Mouse (Mus musculus): ENCODE data around the gene Dnase1l2.
"Not testable (repeated sequence)": the region's sequence is repeated elsewhere in the genome, so short reads cannot be mapped to it uniquely, and the experiment has no call there.

Dnase1l2 gene

DNA sequence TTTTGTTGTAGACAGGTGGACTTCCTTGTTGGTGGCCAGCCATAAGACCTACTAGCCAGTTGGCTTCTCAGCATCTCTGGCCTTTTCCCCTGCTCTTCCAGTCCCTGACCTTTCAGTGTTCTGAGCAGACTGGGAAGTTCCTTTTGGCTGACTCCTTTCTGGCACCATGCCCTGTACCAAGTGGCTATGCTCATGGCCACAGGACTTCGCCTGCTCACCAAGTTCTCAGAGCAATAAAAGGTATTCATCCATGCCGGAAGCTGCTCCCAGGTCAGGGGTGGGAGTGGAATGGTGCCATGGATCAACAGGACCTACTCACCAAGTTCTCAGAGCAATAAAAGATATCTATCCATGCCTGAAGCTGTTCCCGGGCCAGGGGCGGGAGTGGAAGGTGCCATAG lies 29.6 kb upstream of the Dnase1l2 start:
- no peak for DNase-seq (ENCODE audit: low spot score)

DNA sequence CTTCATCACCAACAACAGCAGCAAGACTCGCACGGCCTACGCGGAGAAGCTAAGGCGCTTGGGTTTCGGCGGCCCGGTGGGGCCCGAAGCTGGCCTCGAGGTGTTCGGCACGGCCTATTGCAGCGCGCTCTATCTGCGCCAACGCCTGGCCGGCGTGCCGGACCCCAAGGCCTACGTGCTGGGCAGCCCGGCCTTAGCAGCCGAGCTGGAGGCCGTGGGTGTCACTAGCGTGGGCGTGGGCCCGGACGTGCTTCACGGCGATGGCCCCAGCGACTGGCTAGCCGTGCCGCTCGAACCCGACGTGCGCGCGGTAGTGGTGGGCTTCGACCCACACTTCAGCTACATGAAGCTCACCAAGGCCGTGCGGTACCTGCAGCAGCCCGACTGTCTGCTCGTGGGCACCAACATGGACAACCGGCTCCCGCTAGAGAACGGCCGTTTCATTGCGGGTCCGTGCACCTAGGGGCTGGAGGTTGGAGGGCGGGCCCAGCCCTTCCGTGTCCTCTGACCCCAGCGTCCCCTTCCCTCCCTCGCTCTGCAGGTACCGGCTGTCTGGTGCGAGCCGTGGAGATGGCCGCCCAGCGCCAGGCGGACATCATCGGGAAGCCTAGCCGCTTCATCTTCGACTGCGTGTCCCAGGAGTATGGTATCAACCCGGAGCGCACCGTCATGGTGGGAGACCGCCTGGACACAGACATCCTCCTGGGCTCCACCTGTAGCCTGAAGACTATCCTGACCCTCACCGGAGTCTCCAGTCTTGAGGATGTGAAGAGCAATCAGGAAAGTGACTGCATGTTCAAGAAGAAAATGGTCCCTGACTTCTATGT lies 28.0 kb upstream of the Dnase1l2 start:
- DNase-seq (ENCODE audit: low spot score) = peak; percentile 24

DNA sequence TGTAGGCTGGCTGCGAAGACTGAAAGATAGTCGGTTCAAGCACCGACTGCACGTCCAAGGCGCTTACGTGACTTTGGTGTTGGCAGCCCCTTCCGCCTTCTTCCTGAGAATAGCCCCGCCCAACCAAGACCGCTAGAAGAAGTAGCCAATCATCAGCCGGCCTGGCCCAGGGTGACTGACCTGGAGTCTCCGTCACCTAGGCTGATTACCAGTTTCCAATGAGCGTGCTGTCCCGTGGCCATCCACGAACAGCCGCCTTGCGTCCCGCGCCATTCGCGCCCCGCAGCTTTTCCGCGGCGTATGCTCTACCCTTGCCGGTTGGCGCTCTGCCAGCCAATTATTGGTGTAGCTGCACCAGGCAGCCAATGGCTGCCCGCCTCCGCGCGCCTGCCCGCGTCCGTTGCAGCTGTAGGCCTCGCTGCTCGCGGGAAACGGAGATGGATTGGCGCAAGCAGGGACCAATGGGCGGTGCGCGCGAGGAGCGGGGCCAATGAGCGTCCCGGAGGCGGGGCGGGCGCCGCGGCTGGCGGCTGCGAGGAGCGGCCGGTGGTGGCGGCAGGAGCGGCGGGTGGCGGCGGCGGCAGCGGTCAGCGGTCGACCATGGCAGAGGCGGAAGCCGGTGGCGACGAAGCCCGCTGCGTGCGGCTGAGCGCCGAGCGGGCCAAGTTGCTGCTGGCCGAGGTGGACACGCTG lies 27.2 kb upstream of the Dnase1l2 start, which contains the start of the genes E4f1 and Pgp:
Gene E4f1, minus strand, starts transcription at position 404 of the 693 bp plus-strand sequence.
Gene Pgp, plus strand, starts transcription at position 483 of the 693 bp plus-strand sequence.
- DNase-seq (ENCODE audit: low spot score) = peak; percentile 99

DNA sequence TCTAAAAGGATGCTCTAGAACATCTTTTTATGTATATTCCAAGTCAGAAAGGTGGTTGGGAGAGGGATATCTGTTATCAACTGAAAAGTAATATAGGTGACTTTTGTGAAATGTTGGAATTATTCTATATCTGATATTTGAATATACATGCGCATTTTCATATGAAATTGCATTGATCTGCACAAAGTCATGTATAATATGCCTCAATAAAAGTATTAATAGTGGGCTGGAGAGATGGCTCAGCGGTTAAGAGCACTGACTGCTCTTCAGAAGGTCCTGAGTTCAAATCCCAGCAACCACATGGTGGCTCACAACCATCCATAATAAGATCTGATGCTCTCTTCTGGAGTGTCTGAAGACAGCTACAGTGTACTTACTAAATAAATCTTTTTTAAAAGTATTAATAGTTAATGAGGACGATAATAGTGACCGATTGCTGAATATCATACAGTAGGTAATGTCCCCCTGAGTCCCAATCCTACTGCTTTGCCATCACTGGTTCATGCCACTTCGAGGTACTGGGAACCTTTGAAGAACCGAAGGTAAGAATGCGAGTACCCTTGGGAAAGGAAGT lies 26.5 kb upstream of the Dnase1l2 start:
- DNase-seq (ENCODE audit: low spot score) = no peak

DNA sequence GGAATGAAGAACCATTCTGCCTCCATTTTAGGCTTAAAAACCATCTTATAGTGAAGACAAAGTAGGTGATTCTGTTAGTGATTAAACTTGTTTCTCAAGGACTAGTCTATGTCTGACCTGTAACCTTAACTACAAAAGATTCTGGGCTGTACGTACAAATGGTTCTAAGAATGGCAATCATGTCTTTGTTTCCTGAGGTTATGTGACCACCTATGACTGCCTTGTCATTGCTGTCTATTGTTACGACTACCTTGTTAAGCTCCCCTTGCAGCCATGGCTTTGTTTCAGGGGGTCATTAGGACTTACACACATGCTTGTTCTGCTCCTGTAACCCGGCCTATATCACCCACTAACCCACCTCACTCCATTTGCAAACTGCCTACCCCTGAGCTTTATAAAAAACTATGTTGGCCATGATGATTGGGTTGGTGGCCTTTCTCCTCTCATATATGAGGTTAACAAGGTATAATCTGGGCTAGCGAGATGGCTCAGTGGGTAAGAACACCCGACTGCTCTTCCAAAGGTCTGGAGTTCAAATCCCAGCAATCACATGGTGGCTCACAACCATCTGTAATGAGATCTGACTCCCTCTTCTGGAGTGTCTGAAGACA lies 25.8 kb upstream of the Dnase1l2 start:
- DNase-seq (ENCODE audit: low spot score) = no peak

DNA sequence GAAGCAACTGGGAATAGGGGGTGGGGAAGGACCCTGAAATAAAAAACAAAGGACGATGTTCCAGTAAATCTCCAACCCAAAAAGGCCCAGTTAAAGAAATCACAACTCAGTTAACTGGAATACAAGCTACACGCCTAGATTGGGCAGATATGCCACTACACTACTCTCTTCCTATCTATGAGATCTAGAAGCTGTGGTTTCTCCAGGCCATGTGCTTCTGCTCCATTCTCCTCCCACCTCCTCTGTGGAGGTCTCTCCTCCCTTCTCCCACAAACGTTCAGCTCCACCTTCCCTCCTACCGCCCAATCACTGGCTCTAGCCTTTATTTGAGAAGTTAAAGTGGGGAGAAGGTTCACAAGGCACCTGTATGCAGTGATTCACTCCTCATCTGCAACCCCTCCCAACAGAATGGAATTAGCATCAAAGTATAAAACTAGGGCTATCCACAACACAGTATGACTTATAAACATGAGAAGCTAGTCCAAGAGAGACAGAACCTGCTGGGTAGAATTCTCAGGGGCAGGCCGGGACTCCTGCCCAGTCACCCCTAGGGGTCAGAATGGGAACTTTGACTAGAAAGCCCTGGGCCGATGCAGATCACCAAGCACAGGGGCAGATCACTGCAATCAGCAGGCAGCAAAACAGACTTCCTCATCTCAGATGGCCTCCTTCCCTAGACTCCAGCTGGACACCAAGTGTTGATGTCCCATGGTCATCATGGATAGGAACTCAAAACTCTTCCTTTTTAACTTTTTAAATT lies 20.6 kb upstream of the Dnase1l2 start:
- DNase-seq (ENCODE audit: low spot score) = no peak

DNA sequence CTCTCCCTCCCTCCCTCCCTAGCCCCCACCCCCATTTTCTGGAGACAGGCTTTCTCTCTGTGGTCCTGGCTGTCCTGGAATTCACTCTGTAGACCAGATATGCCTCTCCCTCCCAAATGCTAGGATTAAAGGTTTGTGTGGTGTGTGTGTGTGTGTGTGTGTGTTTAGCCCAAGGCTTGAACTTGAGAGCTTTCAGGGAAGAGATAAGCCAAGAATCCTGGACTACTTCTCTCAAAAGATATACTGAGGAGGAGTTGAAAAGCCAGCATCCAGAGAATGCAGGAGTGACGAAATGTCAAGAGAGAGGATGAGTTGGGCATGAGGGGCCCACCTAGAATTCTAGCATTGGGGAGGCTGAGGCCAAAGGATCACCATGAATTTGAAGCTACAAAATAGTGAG lies 20.0 kb upstream of the Dnase1l2 start:
- no peak for DNase-seq (ENCODE audit: low spot score)

DNA sequence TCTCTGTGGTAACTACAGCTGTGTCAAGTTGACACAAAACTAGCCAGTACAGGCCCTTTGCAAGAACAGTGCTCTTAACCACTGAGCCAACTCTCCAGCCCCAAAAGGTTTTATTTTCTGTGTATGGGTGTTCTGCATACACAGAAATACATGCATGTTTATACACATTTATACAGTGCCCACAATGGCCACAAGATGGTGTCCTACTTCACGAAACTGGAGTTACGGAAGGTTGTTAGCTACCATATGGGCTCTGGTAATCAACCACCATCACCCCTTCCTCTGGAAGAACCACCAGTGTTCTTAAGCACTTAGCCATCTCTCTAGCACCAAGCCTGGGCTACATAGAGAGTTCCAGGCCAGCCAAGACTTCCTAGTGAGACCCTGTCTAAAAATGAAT lies 18.7 kb upstream of the Dnase1l2 start:
- DNase-seq (ENCODE audit: low spot score) = no peak

DNA sequence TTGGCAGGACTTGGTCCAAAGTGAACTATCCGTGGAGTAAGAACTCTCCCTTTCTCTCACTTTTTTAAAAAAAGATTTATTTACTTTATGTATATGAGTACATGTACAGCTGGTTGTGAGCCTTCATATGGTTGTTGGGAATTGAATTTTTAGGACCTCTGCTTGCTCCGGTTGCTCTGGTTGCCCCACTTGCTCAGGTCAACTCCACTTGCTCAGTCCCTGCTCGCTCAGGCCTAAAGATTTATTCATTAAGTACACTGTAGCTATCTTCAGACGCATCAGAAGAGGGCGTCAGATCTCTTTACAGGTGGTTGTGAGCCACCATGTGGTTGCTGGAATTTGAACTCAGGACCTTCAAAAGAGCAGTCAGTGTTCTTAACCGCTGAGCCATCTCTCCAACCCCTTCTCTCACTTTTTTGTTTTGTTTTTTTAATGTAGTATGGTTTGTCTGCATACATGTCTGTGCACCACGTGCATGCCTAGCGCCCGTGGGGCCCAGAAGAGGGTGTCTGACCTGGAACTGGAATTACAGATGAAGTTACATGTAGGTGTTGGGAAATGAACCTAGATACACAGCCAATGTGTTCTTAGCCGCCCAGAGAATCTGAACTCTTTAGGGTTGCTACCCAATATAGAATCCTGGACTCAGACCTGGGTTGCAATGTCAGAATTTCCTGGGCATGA lies 12.8 kb upstream of the Dnase1l2 start:
- not testable (repeated sequence) for DNase-seq (ENCODE audit: low spot score)

DNA sequence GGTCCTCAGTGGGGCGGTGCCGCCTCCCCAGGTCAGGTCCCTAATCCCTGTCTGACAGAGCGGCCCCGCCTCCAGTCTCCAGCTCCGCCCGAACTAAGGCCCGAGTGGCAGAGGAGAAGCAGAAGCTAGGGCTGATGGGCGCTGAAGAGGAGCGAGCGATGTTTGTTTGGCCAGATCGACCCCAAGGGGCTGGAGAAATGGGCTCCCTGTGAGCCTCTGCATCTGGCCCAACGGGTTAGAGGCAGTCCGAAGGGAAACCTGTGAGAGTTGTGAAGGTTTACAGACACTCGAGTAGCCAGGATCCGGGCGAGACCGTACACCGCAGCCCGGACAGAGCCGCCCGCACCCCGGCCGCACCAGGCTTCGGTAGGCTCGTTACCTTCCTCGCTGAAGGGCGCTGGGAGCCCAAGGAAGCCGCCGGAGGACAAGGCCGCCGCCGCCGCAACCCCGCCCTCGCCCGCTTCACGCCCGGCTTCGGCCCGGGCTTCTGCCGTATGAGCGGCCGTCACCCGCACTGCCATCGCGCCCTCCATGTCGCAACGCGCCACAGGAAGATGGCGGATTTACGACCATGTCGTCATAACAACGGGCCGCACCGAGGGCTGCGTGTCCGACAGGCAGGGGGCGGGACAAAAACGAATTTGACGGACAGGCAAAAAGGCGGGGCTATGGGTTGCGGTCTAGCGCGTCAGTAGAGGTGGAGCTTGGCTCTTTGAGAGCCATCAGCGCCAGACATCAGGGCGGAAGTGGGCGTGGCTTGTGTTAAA lies 12.0 kb upstream of the Dnase1l2 start:
- peak; percentile 99 for DNase-seq (ENCODE audit: low spot score)

DNA sequence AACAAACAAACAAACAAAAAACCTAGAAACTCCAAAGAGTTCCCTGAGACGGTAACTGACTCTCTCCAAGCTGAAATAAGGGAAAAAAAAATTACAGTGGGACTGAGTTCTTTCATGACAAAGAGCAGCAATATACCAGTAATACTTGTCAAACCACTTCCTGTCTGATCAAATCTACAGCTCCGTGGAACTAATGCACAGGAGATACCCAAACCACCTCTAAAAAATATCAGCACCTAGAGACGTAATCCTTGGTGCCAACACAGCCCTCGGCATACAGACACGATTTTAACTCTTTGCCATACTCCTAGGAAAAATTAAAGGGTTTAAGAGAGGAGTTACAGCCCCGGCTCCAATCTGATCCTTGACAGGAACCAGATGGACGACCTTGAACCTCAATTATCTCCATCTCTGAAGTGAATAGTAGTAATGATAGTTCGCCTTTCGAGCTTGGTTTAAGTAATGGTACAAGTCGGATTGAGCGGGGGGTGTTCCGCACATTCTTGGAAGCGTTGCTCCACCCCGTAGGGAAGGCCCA lies 11.4 kb upstream of the Dnase1l2 start:
- no peak for DNase-seq (ENCODE audit: low spot score)

DNA sequence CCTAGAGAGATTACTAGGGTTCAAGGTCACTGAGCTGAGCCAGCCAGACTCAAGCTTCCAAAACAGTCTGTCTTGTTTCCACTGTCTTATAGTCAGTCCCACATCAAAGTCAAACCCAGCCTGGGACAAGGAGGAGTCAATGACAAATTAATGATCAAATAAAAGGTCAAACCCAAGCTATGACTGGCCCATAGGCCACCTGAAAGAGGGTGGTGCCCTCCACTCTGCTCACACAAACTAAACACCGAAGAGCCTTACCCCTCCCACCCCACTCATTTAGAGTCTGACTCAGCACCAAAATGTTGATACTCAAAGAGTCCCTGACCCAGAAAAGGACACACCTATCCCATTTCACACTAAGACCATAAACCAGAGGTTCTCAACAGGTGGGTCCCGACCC lies 10.5 kb upstream of the Dnase1l2 start:
- no peak for DNase-seq (ENCODE audit: low spot score)

DNA sequence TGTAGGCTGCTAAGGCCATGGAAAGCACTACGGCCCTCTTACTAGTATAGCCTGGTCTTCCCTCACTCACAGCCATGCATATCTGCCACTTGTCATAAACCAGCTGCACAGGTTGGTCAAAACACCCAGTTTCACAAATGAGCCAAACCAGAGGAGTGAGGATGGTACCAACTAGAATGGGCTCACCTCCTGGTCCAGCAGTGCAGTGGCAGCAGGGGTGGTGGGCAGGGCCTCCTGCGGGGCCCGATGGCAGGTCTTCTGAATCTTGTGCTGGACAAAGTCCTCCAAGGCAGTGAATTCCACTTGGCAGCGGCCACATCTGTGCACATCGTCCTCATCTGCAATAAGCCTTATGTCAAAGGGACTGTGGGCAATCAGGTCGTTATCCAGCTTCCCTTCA lies 8.3 kb upstream of the Dnase1l2 start:
- no peak for DNase-seq (ENCODE audit: low spot score)

DNA sequence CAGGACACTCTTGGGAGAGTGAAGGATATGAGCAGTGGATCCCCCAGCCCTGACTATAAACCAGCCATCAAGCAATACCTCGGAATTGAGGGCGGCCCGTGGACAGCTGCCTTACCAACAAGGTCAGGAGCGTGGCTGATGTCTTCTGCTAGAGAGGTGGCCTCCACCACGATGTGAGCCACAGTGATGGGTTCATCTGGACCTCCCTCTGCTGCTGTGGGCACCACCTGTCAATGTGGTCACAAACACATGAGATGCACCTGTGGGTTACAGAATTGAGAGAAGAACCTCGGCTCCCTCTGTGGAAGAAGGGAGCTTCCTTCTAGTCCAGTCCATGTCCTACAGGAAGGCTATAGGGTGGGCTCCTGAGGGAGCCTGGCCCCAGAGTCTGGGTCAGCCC lies 6.6 kb upstream of the Dnase1l2 start:
- DNase-seq (ENCODE audit: low spot score) = no peak

DNA sequence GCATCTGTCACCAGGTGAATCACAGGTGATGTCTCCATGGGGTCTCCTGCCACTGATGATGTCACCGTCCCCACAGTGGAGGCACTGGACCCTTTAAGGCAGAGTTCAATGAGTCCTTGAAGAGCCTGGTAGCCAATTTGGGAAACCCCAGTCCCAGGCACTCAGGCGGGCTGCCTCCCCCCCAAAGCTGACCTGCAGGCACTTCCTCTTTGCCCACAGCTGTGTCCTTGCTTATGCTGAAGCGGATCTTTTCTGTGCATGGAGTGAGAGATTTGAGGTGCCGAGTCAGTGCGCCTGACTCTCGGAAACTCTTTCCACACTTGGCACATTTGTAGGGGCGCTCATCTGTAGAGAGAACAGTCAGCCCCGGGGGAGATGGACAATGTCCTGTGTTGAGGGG lies 3.7 kb upstream of the Dnase1l2 start:
- DNase-seq (ENCODE audit: low spot score) = no peak

DNA sequence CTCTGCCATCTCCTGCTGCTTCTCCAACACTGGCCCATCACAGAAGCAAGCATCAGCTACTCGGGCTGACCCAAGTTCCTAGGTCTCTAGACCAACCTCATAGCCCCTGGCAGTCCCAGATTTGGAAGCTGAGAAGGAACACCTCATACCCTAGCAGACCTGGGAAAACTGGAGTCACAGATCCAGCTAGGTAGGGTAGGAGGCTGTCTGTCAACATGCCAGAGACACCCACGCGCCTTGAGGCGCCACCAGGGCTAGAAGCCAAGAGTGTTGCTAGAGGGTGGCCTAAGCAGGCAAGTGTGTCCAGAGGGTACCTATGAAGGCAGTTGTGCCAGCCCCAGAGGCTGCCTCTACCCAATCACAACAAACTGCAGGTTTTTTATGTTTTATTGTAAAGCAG lies 504 bp upstream of the Dnase1l2 start:
- peak; percentile 48 for DNase-seq (ENCODE audit: low spot score)

DNA sequence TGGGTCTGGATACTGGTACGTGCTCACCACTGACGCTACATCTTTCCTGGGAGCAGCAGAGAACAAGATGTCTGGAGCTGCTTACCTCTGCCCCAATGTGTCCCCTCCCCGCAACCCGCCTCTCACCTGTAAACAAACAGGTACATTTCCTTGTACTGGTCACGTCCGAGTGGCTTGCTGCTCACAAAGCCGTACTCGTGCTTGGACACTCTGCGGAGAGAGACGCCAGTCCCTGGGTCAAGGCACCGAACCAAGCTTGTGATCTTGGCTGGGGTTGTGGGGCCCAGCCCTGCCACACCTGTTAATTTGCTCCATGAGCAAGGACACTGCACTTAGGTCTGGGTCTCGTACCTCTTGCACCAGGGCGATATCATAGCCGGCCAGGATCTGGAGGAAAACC lies 798 bp downstream of the Dnase1l2 start:
- no peak for DNase-seq (ENCODE audit: low spot score)

DNA sequence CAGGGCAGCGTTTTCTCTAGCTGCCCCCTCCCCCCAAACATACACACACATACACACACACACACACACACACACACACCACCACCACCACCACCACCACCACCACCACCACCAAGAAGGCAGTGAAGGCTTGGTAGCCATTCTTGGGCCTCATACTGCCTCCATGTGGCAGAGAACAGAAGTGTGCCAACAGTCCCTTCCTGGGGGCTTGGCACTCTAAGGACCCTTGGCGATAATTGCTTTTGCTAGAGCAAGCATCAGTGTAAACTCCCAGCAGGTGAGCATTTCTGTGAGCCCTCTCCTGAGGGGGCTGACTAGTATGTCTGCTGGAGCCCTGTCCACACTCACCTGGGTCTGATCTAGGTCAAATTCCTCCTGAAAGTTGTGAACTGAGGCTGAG lies 1.8 kb downstream of the Dnase1l2 start:
- no peak for DNase-seq (ENCODE audit: low spot score)

DNA sequence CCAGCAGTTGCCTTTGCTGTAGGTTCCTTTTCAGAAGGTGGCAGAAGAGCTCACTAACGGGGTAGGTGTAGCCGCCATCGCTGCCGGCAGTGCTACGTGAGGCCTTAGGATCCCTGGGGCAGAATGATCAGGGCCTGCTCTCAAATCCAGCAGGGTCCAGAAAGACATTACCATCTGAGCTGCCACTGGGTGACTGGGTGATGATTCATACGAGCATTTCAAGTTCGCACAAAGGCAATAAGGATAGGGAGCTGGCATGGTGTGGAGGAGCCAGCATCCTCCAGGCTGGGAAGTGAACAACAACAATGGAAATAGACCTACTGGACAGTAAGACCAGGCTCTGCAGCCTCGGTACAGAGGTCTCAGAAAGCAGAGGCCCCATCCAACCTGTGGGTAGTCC lies 2.5 kb downstream of the Dnase1l2 start:
- no peak for DNase-seq (ENCODE audit: low spot score)

DNA sequence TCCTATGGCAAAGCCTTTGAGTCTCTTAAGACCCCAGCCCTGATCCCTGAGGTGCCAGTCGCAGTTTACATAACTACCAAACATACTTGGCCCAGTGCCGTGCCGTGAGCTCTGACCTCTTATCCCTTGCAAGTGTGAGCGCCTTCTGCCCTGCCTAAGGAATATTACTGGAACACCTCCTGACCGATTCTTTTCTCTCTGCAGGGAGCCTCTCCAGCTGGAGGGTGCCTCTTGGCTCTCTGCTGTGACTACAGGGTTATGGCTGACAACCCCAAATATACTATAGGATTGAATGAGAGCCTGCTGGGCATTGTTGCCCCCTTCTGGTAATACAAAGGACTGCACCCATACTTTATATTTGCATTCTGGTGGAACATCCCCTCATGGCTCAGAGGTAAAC lies 5.9 kb downstream of the Dnase1l2 start:
- peak; percentile 62 for DNase-seq (ENCODE audit: low spot score)
